Mouse (Mus musculus) c-Kit-positive CD71-positive TER-119-negative erythroid progenitor cells, embryonic 14.5 days (primary cell): ENCODE measurements around the gene Figla.

Experiments
- DNase-seq: peaks from one replicate; pipeline ENCODE4 v3.0.0-alpha.2; 2013; ENCODE audit warnings: low read depth

Gene Figla

GRCm38 (mm10) chr6:86070277-86070676 lies 54.3 kb downstream of the Figla start:
- DNase-seq = no peak
